Mouse (Mus musculus) erythroblast, embryonic 14.5 days (primary cell): ENCODE results near the gene Gm17174.
"Not testable (repeated sequence)": the region's sequence is repeated elsewhere in the genome, so short reads cannot be mapped to it uniquely, and the experiment has no call there.

Experiments
- GATA1 ChIP-seq: IDR thresholded peaks from 2 replicates; pipeline ENCODE4 v1.6.1; 2012; ENCODE audit warnings: low read length, inconsistent platforms, mixed read lengths
- TAL1 ChIP-seq: IDR thresholded peaks from 3 replicates; pipeline ENCODE4 v1.6.1; 2012; ENCODE audit warnings: low read length, inconsistent platforms, mixed read lengths

DNA sequence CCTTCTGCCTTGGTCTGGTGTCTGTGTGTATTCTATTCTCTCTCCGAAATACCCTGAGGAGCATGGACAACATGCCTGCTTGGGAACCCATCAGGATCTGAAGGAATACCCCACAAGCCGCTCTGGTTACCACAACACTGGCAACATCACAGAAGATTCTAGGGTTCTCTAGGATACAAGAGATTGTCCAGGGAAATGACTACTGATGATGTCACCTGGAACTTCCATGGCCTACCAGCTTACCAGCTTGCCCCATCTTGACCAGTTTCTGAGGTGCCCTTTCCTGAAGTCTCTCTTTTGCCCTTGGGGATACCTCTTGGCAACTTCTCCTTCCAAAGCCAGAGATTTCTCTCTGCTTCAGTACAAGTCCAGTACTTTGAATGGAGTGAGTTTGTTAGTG lies 18.0 kb downstream of the Gm17174 start, which contains the start of gene Gm17175:
- not testable (repeated sequence) for TF ChIP-seq GATA1, TAL1
